Mouse (Mus musculus) forebrain, embryonic 15.5 days (tissue): ENCODE results near the gene C8a. TPM values are rescaled to one million over a fixed set of nuclear protein-coding genes. Genes with fewer than 3 reads are reported as not detected.

ENCODE experiments used
- ATAC-seq: fragments of 200-750 bp; cut with Nextera tagmentation; replicated peaks from 2 replicates; pipeline ENCODE4 v1.8.0; 2017; ENCODE audit warnings: mild to moderate bottlenecking, moderate TSS enrichment, moderate library complexity
- H3K27ac ChIP-seq: fragments of 300-500 bp; sonication (generic); replicated peaks from 2 replicates; pipeline ENCODE4 v1.5.1; 2015; ENCODE audit warnings: mild to moderate bottlenecking, inconsistent platforms
- H3K27me3 ChIP-seq: fragments of 300-500 bp; sonication (generic); 2 replicates; pipeline ENCODE4 v1.6.1; 2015; ENCODE audit warnings: inconsistent platforms
- H3K36me3 ChIP-seq: fragments of 300-500 bp; sonication (generic); 2 replicates; pipeline ENCODE4 v1.6.1; 2015; ENCODE audit warnings: mild to moderate bottlenecking, inconsistent platforms
- H3K4me1 ChIP-seq: fragments of 300-500 bp; sonication (generic); 2 replicates; pipeline ENCODE4 v1.6.1; 2015; ENCODE audit warnings: inconsistent platforms
- H3K4me2 ChIP-seq: fragments of 300-500 bp; sonication (generic); replicated peaks from 2 replicates; pipeline ENCODE4 v1.6.1; 2015; ENCODE audit warnings: mild to moderate bottlenecking, inconsistent platforms
- H3K4me3 ChIP-seq: fragments of 300-500 bp; sonication (generic); 2 replicates; pipeline ENCODE4 v1.5.1; 2015; ENCODE audit warnings: mild to moderate bottlenecking, inconsistent platforms
- H3K9ac ChIP-seq: fragments of 300-500 bp; sonication (generic); replicated peaks from 2 replicates; pipeline ENCODE4 v1.6.1; 2015; ENCODE audit warnings: mild to moderate bottlenecking, inconsistent platforms
- H3K9me3 ChIP-seq: fragments of 300-500 bp; sonication (generic); 2 replicates; pipeline ENCODE4 v1.6.1; 2016; ENCODE audit warnings: inconsistent platforms
- WGBS: fragments of 180-500 bp; shearing (Covaris S2); methylation state at CpG from one replicate; pipeline ENCODE4 v1.1.7; 2015; ENCODE audit warnings: mixed read lengths; 5-methylcytosine and 5-hydroxymethylcytosine counted together
- polyA plus RNA-seq: library from polyadenylated mRNA; unstranded; fragments of >200 nt; fragmentation: Nextera tagmentation; extraction: Ambion mirVana; gene quantifications from 2 replicates; pipeline ENCODE4 v1.2.1, GENCODE M21; 2015

The C8a gene
- polyA plus RNA-seq, 1 experiment from 2014 or later: not detected

DNA sequence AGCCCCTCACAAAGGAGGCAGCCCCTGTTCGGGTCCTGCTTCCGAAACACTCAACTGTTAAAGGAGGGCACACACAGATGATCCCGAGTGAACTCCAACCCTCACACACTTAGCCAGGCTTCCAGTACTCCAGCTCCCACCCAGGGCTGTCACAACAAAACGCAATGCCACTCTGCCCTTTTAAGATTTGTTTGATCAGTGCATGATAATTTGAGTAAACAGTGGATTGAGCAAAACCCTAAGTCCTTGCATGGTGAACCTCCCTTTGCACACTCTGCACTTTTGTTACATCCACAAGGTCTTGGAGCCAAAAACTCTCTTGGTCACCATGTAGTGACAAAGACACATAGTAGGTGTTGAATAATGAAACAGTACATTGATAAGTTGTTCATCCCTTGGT is 72.1 kb downstream of the C8a start:
- Histone ChIP-seq H3K27ac (no peak overlapping the region), H3K4me1 (no peaks in the 10 kb centered on the region), H3K4me2 (no peak overlapping the region), H3K36me3 (no peaks in the 10 kb centered on the region), H3K4me3 (no peak overlapping the region), H3K27me3 (no peaks in the 10 kb centered on the region), H3K9me3 (no peaks in the 10 kb centered on the region), H3K9ac (no peak overlapping the region)
- ATAC-seq: no peak
- 86% methylated on average over 4 of the region's 4 CpGs for WGBS

DNA sequence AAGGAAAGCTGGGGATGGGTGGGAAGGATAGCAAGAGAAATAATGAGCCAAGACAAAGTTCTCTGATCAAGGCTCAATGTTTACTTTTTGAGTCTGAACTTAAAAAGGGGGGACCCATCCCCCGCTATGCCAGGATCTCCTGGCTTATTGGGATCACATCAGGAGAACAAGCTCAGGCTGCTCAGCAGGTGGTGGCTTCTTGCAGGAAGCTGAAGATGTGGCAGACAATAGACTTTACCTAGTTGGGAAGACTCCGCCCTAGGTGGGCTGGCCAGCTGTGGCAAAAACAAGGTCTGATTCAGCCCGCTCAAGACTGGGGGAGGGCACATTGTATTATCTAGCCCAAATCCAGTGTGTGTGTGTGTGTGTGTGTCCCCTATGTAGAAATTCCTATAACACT is 74.6 kb downstream of the C8a start:
- Histone ChIP-seq H3K27me3 (no peaks in the 10 kb centered on the region), H3K36me3 (no peaks in the 10 kb centered on the region), H3K4me3 (no peak overlapping the region), H3K27ac (no peak overlapping the region), H3K9ac (no peak overlapping the region), H3K9me3 (no peaks in the 10 kb centered on the region), H3K4me1 (no peaks in the 10 kb centered on the region), H3K4me2 (no peak overlapping the region)
- WGBS: 88% methylated on average over 3 of the region's 3 CpGs
- ATAC-seq: no peak

DNA sequence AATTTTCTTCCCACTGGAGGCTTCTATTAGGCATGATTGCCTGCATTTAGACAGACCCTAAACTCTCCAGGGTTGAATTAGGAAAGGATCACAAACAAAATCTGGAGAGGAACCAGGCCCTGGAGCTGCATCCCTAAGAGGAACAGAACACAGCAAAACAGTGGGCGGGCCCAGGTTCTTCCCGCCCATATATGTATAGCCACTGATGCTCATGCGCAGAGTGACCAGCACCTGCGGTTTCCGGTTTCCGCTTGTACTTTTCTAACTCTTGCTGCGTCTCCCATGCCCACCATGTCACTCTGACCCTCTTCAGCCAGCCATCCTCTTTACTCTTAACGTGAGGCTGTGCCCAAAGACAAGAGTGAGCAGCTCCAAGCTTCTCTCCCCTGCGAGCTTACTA is 77.2 kb downstream of the C8a start:
- H3K4me1 ChIP-seq: no peaks in the 10 kb centered on the region
- H3K4me3 ChIP-seq: no peak overlapping the region
- H3K36me3 ChIP-seq: no peaks in the 10 kb centered on the region
- no peak for ATAC-seq
- no peak overlapping the region for H3K4me2 ChIP-seq
- H3K27ac ChIP-seq: no peak overlapping the region
- no peak overlapping the region for H3K9ac ChIP-seq
- no peaks in the 10 kb centered on the region for H3K27me3 ChIP-seq
- WGBS: 85% methylated on average over 9 of the region's 9 CpGs
- H3K9me3 ChIP-seq: no peaks in the 10 kb centered on the region

DNA sequence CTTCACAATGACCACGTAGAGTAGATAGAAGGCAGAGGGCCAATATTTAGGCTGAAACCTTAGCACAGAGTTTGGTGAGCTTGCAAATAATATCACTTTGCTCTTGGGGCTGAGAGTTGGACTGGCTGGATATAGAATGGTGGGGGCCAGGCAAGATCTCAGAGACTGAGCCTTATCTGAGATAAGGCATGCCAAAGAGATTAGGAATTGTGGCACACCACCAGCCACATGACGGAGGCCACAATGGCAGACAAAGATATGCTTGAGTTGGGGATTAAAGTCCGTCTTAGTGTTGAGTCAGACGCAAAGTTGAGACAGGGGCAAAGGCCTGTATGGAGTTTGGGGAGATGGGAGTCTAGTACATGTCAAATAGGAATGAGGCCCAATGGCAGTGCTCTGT is 84.1 kb downstream of the C8a start:
- WGBS: 84% methylated on average over 4 of the region's 4 CpGs
- no peaks in the 10 kb centered on the region for H3K27me3 ChIP-seq
- H3K27ac ChIP-seq: no peak overlapping the region
- no peaks in the 10 kb centered on the region for H3K4me1 ChIP-seq
- no peak for ATAC-seq
- H3K9me3 ChIP-seq: no peaks in the 10 kb centered on the region
- no peak overlapping the region for H3K4me3 ChIP-seq
- H3K36me3 ChIP-seq: no peaks in the 10 kb centered on the region
- H3K4me2 ChIP-seq: no peak overlapping the region
- no peak overlapping the region for H3K9ac ChIP-seq

DNA sequence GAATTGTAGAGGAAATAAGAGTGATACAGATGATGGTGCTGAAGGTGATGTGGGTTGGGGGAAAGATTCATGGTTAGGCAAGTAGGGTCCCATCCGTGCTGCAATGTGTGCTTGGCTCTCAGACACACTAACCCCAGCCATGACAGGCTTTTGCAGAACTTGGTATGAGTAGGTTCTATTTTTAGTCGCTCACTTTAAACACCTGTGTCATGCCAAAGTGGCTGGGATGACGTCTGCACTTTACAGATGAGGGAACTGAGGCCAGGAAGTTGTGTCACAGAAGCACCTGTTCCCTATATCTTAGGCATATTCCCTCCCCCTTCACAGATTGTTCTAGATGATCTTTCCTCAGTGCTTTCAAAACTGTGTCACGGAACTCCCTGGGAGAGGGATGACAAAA is 93.9 kb downstream of the C8a start:
- H3K36me3 ChIP-seq: no peaks in the 10 kb centered on the region
- H3K9me3 ChIP-seq: no peaks in the 10 kb centered on the region
- H3K27me3 ChIP-seq: no peaks in the 10 kb centered on the region
- H3K4me3 ChIP-seq: no peak overlapping the region
- no peak overlapping the region for H3K4me2 ChIP-seq
- H3K27ac ChIP-seq: no peak overlapping the region
- whole genome bisulfite sequencing: 86% methylated on average over 4 of the region's 4 CpGs
- H3K4me1 ChIP-seq: no peaks in the 10 kb centered on the region
- no peak overlapping the region for H3K9ac ChIP-seq
- no peak for ATAC-seq

DNA sequence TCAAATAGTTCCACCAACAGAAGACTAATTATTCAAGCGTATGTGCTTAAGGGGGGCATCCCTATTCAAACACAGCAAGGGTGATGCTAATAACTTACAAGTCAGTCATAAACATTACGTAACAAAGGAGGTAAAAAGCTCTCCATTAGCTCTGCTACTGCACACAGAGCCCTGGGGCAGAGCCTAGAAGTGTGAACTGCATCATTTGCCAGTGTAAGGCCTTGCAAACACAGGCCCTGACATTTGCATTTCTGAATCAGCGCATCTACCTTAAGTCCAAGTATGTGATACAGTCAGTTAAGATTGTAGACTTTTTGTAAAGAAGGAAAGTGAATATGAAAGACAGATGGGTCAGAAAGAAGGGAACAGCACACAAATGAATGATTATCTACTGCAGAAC is 94.8 kb downstream of the C8a start:
- no peak overlapping the region for H3K4me3 ChIP-seq
- H3K4me1 ChIP-seq: no peaks in the 10 kb centered on the region
- no peak overlapping the region for H3K27ac ChIP-seq
- no peaks in the 10 kb centered on the region for H3K27me3 ChIP-seq
- H3K36me3 ChIP-seq: no peaks in the 10 kb centered on the region
- no peak for ATAC-seq
- H3K4me2 ChIP-seq: no peak overlapping the region
- H3K9me3 ChIP-seq: no peaks in the 10 kb centered on the region
- no peak overlapping the region for H3K9ac ChIP-seq
- 78% methylated on average over 3 of the region's 3 CpGs for WGBS

DNA sequence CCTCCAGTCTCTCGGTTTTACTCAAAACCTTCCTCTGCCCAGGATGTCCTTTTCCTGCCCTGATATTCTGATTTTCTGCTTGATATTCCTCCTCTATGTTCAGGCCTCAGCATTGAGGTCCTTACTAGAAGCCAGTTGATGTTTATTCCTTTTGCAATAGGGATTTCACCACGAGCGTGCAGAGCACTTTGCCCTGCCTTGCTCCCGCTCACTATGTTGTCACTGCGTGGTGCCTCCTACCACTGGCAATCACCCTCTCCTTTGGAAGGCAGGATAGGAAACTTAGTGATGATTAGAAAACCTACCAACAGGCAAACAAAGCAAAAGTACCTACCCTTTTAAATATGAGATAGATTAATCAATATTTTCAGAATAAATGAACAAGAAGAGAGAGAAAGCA is 96.7 kb downstream of the C8a start:
- ATAC-seq: no peak
- WGBS: 90% methylated on average over 5 of the region's 5 CpGs
- Histone ChIP-seq H3K27ac (no peak overlapping the region), H3K27me3 (no peaks in the 10 kb centered on the region), H3K36me3 (no peaks in the 10 kb centered on the region), H3K9me3 (no peaks in the 10 kb centered on the region), H3K4me1 (no peaks in the 10 kb centered on the region), H3K4me3 (no peak overlapping the region), H3K4me2 (no peak overlapping the region), H3K9ac (no peak overlapping the region)

DNA sequence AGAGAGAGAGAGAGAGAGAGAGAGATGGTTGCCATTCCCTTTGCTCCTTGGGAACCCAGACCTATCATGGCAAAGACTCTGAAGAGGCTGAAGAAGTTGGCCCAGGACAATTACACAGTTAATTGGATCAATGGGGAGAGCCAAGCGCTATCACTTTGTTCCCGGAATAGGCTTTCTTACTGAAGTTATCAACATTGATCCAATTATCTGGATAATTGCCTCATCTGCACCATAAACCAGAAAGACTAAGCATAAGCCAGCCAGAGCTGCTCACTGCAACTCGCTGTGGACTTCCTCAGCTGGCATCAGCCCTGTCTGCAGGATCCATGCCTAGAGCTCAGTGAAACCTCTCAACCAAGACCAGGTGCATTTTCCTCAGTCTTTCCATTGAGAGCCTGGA is 100.6 kb downstream of the C8a start:
- Histone ChIP-seq H3K9me3 (no peaks in the 10 kb centered on the region), H3K9ac (no peak overlapping the region), H3K4me2 (no peak overlapping the region), H3K27ac (no peak overlapping the region), H3K27me3 (no peaks in the 10 kb centered on the region), H3K4me3 (no peak overlapping the region), H3K4me1 (no peaks in the 10 kb centered on the region), H3K36me3 (no peaks in the 10 kb centered on the region)
- no peak for ATAC-seq
- 25% methylated on average over 3 of the region's 3 CpGs for WGBS

DNA sequence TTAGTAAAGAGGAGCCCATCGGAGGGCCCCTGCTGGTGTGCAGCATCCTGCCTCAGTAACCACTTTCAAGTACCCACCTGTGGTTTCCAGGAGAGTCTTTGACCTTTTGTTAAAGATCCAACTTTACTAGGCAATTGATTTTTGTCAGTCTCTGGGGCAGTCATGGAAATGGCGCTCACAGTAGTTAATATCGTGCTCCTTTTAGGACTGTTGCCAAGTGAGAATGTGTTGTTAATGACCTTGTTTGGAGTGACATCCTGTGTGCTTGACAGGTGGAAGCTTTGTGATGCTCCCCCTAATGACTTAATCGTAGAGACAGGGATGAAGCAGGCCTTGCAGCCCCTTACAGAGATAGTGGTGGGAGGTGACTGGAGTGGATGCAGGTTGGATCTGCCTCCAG is 105.9 kb downstream of the C8a start:
- H3K4me2 ChIP-seq: no peak overlapping the region
- H3K36me3 ChIP-seq: no peaks in the 10 kb centered on the region
- WGBS: 28% methylated on average over 4 of the region's 4 CpGs
- H3K4me1 ChIP-seq: peaks cover 12% of the 10 kb centered on the region
- H3K27me3 ChIP-seq: no peaks in the 10 kb centered on the region
- no peak overlapping the region for H3K27ac ChIP-seq
- no peaks in the 10 kb centered on the region for H3K9me3 ChIP-seq
- no peak overlapping the region for H3K4me3 ChIP-seq
- H3K9ac ChIP-seq: no peak overlapping the region
- no peak for ATAC-seq

DNA sequence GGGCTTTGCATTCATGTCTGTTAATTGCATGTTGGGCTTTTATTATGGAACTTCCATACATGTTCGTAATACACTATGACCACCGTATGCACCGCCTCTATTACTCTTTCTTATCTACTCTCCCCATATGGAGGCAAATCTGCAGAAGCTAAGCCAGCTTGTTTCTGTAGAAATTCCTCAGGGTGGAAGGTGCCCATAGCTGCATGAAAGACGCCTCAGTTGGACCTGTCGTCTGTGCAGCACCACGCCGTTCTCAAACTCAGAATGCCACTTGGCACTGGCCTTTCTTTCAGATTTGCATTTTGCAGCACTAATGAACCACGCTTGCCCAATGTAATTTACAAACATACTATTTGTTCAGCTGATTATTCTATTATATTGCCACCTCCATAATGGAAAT is 106.6 kb downstream of the C8a start:
- no peak overlapping the region; the same call in 1 of the 2 replicates for H3K4me2 ChIP-seq
- H3K9ac ChIP-seq: no peak overlapping the region
- H3K27ac ChIP-seq: no peak overlapping the region
- WGBS: 38% methylated on average over 8 of the region's 8 CpGs
- no peaks in the 10 kb centered on the region for H3K9me3 ChIP-seq
- H3K4me3 ChIP-seq: no peak overlapping the region
- ATAC-seq: no peak; the same call in 1 of the 2 replicates
- H3K27me3 ChIP-seq: no peaks in the 10 kb centered on the region
- H3K36me3 ChIP-seq: no peaks in the 10 kb centered on the region
- peaks cover 12% of the 10 kb centered on the region for H3K4me1 ChIP-seq

DNA sequence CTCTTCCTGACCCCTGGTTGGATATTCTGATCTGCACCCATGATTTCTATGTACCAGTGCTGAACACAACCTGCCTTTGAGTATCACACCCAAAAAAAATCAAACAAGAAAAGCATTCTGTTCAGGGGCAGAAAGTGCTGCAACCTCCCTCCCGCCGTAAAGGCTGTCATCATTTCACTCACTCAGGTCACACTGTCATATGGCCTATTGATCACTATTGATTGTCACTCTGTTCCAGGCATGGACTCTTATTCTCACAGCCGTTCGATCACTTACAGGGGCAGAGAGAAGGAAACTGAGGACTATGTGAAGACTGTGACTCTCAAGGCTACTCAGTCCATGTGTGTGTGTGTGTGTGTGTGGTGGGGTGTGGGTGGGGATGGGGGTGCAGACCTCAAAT is 108.0 kb downstream of the C8a start:
- 97% methylated on average over 4 of the region's 4 CpGs for WGBS
- no peaks in the 10 kb centered on the region for H3K36me3 ChIP-seq

DNA sequence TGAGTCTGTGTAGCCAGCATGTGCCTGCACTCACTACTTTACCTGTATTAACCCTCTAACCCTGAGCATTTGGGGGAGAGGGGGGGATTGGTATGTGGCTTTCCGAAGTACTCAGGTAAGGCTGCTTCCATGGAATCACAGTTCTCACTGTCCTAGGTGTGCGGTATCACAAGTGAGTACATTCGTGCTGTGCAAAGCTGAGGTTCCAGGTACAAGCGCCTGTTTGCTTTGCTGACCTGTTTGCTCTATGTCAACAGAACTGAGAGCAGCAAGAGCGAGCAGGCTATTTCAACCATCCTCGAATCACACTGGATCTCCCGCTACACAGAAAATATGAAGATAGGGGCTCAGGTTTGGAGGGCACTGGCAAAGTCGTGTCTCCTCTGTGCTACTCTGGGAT is 110.1 kb downstream of the C8a start, which contains the start of gene C8b:
Gene C8b, plus strand, starts transcription at position 253 of the 400 bp plus-strand sequence.
- ATAC-seq: no peak
- Histone ChIP-seq H3K36me3 (no peaks in the 10 kb centered on the region), H3K4me3 (no peak within 1 kb of the TSS), H3K4me1 (peaks cover 16% of the 10 kb centered on the region), H3K27ac (no peak within 1 kb of the TSS), H3K9me3 (no peaks in the 10 kb centered on the region), H3K9ac (no peak within 1 kb of the TSS), H3K4me2 (no peak within 1 kb of the TSS), H3K27me3 (no peaks in the 10 kb centered on the region)
- WGBS: 95% methylated on average over 8 of the region's 8 CpGs

More for the DNA sequence above, 108.0 kb downstream of the C8a start:
- Histone ChIP-seq H3K4me3 (no peak overlapping the region), H3K9me3 (no peaks in the 10 kb centered on the region), H3K27me3 (no peaks in the 10 kb centered on the region), H3K4me2 (no peak overlapping the region), H3K4me1 (peaks cover 12% of the 10 kb centered on the region), H3K9ac (no peak overlapping the region), H3K27ac (no peak overlapping the region)
- ATAC-seq: no peak
